Mouse (Mus musculus) layer of hippocampus, adult 9-11 months (tissue): ENCODE results near the gene Bex6.
"Not testable (repeated sequence)": the region's sequence is repeated elsewhere in the genome, so short reads cannot be mapped to it uniquely, and the experiment has no call there.

Source experiments
- DNase-seq: peaks from one replicate; pipeline ENCODE4 v3.0.0; 2022

Gene Bex6

DNA sequence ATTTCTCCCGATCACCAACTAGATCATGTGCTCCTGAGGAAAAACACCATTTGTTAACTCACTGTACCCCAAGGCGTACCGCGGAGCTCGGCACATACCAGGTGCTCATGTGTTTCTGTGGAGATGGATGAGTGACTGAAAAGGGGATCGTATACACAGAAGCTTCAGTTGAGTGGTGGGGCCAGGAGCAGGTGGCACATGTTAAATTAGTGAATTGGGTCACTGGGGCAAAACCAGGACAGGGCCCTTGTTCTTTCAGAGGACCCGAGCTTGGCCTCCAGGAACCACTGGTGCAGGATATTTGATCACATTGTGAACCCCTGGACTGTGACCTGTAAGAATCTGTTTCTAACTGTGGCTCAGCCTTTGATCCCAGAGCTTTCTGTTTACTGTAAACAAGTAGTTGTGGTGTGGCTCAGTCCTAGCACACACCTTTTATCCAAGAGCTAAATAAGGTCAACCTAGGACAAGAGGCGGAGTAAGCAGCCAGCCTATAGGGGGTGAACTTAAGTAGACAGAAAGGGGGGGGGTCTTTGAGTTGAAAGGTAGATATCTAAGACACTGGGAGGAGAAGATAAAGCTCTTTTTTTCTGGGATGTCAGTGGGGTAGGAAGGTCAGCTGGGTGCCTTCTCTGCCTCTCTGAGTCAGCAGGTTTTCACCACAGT is 5.2 kb upstream of the Bex6 start:
- DNase-seq: no peak

DNA sequence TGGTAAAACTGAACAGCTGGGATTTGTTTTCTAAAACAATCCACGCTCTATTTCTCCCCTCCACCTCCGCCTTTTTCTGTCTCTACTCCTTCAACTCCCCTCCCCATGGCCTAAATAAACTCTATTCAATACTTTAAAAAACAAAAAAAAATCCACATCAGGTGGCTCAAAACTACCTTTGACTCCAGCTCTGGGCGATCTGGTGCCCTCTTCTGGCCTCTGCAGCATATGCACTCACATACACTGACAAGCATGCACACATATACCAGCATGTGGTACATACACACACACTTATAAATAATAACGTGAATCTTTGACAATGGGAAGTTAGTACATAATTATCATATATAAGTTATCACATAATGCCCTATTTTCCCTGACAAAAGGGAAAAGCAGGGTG is 4.6 kb upstream of the Bex6 start:
- no peak for DNase-seq

DNA sequence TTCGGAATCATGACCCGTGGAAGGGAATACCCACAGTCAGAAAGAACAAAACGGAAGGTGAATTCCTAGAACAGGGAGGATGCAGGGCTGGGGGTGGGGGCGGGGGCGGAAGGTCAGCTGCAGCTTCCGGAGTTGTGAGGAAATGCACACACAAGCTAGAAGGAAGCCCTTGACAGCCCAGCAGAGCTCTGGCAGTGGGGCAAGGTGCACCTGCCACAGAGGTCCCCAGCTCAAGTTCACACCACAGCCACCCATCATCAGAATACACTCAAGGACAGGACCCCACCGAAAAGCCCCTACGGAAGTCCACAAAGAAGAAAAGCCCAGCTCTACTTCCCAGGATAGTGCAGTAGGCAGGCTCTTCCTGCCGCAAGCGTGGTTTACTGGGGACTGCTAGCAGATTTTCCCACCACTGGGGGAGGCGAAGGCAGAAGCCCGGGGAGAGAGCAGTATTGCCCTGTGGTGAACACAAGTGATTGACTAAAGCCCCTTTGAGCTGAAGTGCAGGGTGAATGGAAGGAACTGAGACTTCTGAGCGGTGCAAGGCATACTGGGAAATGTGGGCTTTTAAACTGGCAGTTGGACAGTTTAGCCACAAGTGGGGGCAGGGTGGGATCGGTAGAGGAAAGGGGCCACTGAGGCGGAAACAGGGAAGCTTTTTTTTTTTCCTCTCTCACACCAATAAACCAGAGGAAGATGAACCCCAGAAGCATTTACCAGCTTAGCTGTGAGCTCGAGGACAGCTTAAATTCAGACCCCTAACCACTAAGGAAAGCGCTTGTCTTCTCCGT is 2.5 kb upstream of the Bex6 start:
- peak; percentile 46 for DNase-seq

DNA sequence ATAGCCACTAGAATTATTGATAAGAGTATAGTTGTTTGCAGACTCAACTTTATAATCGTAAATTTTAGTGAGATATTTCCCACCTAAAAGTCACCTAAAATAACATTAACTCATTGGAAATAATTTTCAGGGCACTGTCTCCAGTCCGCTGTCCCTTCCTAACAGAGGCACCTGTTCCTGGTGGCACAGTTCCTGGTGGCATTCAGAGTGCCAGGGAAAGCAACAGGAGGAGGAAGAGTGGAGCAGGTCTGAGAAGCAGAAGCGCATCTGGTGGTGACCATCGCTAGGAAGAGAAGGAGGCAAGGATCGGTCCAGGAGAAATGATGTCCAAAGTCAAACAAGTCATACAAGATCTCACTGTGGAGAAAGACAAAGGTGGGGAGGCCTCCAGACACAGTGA is 6.4 kb downstream of the Bex6 start:
- DNase-seq: no peak

DNA sequence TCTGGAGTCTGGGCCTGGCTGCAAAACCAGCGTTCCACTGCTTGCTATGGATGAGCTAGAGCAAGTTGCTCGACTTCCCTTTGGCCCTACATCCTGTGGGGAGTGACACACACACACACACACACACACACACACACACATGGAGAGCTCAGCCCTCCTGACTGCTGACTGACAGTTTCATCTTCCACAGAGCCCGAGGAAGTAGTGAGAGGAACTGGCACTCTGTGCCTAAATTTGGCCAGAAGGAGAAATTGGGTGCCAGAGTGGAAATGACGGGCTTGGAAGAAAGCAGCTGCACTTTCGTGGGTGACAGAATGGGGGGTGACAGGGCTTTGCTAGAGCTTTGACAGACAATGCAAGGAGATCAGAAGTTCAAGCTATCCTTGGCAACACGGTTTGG is 9.5 kb downstream of the Bex6 start:
- DNase-seq: peak; percentile 79

DNA sequence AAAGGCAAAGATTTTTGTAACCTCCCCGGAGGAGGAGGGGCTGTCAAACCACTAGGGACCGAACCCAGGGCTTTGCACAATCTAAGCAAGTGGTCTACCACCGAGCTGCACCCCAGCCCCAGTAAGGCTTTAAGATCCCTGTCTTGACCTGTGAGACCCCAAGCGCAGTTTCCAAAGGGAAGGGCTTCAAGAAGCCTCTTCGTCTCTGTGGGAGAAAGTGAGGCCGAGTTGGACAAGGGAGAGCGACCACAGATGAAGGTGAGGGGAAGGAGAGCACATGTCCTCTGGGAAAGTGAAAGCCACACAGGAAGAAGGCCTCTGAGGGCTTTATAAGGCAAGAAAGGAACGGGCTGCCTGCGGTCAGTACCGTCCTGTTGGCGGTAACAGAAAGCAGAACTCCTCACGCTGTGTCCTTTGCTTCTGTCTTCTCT is 10.4 kb downstream of the Bex6 start:
- DNase-seq: peak; percentile 70

DNA sequence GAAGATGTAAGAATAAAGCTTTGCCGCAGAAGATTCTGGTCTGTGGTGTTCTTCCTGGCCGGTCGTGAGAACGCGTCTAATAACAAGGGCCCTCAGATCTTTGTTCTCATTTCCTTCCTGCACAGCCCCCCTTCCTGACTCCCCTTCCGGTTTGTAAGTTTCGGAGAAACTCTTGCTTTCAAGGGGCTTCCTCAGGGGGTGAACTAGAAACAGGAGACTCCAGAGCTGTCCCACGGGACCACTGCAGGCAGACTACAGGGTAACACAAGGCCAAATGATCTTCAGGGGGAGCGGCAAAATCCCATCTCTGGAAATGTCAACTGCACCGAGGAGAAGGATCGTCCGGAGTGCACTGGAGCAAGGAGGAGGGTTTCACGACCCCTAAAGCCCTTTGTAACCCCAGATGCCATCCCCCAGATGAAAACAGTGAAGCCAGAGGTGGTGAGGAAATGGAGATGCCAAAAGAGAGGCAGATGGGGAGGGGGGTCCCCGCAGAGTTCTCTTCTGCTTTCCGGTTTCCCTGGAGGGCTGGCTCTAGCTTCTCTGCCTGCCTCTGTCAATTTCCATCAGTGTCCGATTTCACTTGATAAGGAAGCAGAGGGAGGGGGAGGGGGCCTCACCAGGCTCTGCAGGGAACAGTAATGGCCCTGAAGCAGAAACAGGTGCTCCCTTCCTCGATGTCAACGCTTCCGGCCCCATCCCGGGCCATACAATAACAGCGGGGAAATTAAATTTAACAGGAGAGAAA is 20.8 kb downstream of the Bex6 start:
- no peak for DNase-seq

DNA sequence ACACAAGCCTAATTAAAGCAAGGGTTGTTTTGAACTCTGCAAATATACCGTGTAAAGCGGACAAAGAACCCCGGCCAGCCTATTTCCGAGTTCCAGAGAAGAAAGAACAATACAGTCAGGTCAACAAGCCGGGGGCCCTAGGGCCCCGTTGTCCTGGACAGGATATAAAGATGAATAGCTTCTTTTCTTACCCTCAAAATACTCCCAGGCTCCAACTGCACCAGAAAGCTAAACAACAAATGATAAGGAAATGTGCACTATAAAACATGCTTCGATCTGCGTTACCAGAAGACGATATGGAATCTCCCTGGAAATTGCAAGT is 21.3 kb downstream of the Bex6 start:
- DNase-seq: no peak

DNA sequence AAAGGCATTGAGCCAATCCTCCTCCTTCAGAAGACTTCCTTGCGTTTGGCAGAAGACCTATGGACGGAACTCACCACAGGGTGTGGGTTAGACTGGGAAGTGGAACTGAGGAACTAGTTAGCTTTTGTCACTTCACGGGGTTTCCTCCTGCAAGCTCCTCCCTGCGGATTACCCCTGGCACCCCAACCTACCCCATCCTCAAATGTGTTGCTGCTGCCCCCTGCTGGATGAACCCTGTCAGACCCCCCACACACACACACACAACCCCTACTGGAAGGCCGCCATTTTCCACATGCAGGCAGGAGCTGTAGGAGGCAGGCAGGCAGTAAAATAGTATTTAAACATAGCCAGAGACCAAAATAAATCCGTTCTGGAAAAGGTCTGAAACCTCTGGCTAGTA is 23.1 kb downstream of the Bex6 start:
- peak; percentile 71 for DNase-seq

DNA sequence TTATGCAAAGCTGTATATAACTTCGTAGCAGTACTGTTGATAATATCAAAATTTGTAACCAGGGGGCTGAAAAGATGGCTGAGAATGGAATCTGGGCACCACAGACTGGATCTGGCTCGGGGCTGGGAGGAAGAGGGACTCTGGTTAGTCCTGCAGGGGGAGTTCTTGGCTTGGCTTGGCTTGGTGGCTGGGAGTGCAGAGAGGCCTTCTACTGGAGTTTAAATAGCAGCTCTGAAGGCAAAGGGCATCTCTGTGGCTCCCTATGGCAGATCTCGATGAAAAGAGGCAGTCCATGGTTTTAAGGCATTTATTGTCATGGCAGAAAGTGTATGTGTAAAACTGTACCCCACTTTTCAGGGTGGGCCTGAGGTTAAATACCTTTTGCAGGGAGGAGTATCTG is 25.3 kb downstream of the Bex6 start:
- no peak for DNase-seq

DNA sequence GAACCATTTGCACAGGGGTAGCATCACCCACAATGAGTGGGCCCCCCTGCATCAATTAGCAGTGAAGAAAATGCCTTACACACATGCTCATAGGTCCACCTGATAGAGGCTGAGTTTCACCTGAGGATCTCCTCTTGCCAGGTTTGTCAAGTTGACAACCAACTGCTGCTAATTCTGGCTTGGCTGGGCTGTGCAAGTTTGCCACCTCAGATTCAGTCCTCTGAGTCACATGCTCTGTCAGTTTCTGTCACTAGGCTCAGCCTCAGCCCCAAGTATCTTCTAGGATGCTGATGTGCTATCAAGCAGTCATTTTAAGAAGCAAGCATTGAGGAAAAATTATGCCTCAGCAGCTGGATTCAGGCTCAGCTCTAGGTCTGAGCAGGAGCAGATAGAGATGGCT is 34.5 kb downstream of the Bex6 start:
- no peak for DNase-seq

DNA sequence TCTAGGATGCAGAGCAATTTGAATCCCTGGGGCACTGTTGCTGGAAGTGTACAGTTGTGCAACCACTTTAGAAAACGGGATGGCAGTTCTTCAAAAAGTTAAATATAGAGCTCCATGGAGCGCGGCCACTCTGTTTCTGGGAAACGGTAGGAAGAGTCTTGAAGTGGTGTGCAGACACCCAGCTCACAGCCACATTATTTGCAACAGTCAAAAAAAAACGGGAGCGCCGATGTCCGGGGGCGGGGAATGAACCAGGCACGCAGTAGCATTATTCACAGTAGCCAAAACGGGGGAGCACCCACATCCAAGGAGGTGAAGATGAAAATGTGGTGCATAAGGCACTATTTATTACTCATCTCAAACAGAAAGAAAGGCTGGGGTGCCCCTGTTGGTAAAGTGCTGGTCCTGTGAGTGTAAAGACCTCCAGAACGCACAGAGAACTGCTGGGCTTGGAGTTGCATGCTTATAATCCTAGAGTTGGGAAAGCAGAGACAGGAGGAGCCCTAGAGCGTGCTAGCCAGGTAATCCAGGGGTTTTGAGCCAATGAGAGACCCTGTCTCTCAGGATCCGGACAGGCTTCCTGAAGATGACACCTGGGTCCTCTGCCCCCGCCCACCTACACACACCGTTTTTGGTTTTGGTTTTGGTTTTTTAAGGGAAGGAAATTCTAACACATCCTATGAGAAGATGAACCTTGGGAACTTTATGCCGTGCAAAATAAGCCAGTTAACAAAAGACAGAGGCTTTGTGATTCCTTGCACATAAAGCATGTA is 35.4 kb downstream of the Bex6 start:
- DNase-seq: no peak

DNA sequence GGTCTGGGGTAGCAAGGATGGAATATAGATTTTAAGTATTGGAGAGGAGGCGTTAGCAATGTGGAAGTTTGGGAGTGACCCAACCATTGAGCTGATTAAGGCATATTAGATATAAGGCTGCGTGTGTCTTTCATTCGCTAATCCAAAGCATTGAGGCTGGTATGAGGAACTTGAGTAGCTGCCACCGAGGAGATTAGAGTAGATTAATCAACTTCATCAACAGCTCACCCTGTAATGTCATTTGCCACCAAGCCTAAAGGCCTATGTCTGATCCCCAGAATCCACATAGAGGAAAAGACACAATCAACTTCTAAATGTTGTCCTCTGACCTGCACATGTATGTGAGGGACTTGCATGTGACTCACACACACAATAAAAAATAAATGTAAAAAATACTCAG is 42.2 kb downstream of the Bex6 start:
- no peak for DNase-seq

DNA sequence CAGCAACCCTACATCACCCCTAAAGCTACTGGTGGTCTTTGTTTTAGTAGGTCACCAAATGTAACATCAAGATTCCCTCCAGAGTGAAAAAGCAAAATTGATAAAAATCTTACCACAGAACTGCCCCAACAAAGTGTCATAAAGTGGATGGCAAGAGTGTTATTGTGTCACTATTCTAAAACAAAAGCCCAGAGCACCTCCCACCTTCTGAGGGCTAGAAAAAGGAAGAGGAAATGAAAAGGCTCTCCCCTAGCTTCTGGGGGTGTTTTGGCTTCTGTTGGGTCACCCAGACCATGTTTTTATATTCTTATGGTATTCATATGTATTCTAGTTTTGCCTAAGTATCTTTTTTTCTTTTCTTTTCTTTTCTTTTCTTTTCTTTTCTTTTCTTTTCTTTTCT is 42.8 kb downstream of the Bex6 start:
- no peak for DNase-seq

DNA sequence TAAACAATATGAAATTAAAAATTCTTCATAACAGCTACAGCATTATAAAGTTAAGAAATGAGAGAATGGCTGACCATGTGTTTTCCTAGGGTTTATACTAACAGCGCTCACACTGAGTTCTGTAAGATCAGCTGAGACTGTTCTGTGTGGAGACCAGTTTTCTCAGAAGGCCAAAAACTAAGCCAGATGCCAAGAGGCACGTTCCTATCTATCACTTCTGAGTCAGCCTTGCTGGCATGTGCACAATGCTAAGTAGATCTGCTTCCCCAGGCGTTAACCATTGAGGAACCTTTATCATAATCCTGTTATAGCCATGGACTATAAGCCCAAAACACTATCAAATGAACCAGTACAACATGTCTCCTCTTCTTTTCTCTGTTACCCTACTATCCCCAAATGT is 52.4 kb downstream of the Bex6 start:
- DNase-seq: not testable (repeated sequence)
